In the genomic region with DNA sequence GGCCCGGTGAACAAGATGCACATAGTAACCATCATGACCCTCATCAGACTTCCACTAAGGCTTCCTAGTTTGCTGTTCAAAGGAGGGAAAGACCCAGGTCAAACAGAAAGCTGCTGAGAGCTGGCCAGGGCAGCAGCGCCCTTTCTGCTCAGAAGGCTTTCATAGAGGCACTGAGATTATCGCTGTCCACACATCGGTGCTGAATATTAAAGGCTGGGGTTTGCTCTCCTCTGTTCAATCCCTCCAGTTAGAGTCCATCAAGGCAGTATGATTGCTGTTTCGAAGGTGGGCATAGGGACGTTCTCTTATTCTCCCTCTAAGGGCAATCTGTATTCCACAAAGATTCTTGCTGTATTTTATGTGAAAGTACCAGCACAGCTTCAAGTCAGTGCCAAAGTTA, we compare ENCODE assay signal across 10 mouse cellular contexts. TPM values are rescaled to one million over a fixed set of nuclear protein-coding genes. Genes with fewer than 3 reads are reported as not detected.
DNase-seq lines count a peak whose midpoint lies in the region; ATAC-seq and TF ChIP-seq lines count a peak whose summit lies in the region.
"Had no signal": no experiment of that assay in that cellular context is flagged by ENCODE, and none has a peak within 500 bp of the region (broad histone marks: within the 10 kb centered on the region; RNA-seq: fewer than 3 reads in every experiment).

No protein-coding gene starts in this region.

- peaks cover 9% of the 10 kb centered on the region for H3K27me3 ChIP-seq in midbrain, embryonic 10.5 days (ENCODE audit: low read depth, poor library complexity, severe bottlenecking)
- H3K27me3 ChIP-seq in midbrain, embryonic 13.5 days, result peaks cover 6% of the 10 kb centered on the region
- peaks cover 10% of the 10 kb centered on the region; the same call in 1 of the 2 replicates for H3K27me3 ChIP-seq in kidney, postnatal 0 days (ENCODE audit: insufficient read depth, low read length)

- H3K4me3 ChIP-seq in midbrain, embryonic 10.5 days, result no peak overlapping the region
- no peak overlapping the region for H3K4me3 ChIP-seq in midbrain, embryonic 13.5 days (replicated peaks)
- no peak overlapping the region for H3K4me3 ChIP-seq in kidney, postnatal 0 days (replicated peaks; ENCODE audit: low read depth, low read length)
- H3K4me3 ChIP-seq: erythroblast, embryonic 14.5 days; intestine, embryonic 15.5 days had no signal

- peaks cover 18% of the 10 kb centered on the region for H3K4me1 ChIP-seq in midbrain, embryonic 10.5 days
- peaks cover 15% of the 10 kb centered on the region for H3K4me1 ChIP-seq in midbrain, embryonic 13.5 days (replicated peaks)
- no peaks in the 10 kb centered on the region for H3K4me1 ChIP-seq in kidney, postnatal 0 days (replicated peaks; ENCODE audit: insufficient read depth, low read length)
- H3K4me1 ChIP-seq: intestine, embryonic 15.5 days had no signal

- H3K27ac ChIP-seq in midbrain, embryonic 10.5 days (replicated peaks), result no peak overlapping the region
- H3K27ac ChIP-seq in midbrain, embryonic 13.5 days, result no peak overlapping the region
- no peak overlapping the region for H3K27ac ChIP-seq in kidney, postnatal 0 days
- H3K27ac ChIP-seq: intestine, embryonic 15.5 days had no signal

- H3K36me3 ChIP-seq in midbrain, embryonic 10.5 days, result no peaks in the 10 kb centered on the region
- H3K36me3 ChIP-seq in midbrain, embryonic 13.5 days, result no peaks in the 10 kb centered on the region
- H3K36me3 ChIP-seq in kidney, postnatal 0 days (ENCODE audit: insufficient read depth, low read length), result no peaks in the 10 kb centered on the region
- H3K36me3 ChIP-seq: intestine, embryonic 15.5 days had no signal

- intact Hi-C loops in gastrocnemius, postnatal 14 days (cut with DNase I; ENCODE audit: low total_unique reads), result no loop called here

- ATAC-seq in midbrain, embryonic 13.5 days, result no peak
- peak; percentile 75; the same call in 1 of the 2 replicates for ATAC-seq in kidney, postnatal 0 days (replicated peaks; ENCODE audit: low FRiP score, low read depth)
- ATAC-seq: intestine, embryonic 15.5 days had no signal

- DNase-seq in adrenal gland, postnatal 36 days, result peak; percentile 9 to 19
- DNase-seq in adrenal gland, adult 18-20 months (ENCODE audit: low spot score in 2 of 2), result no peak
- DNase-seq in midbrain, embryonic 10.5 days (ENCODE audit: low spot score), result peak; percentile 40
- peak; percentile 70 for DNase-seq in kidney, postnatal 0 days (ENCODE audit: low spot score)
- DNase-seq in testis, postnatal 14 days (ENCODE audit: low spot score), result peak; percentile 27
- DNase-seq in spleen, postnatal 10 days (ENCODE audit: low spot score in 2 of 2), result no peak
- no peak for DNase-seq in gastrocnemius, postnatal 14 days

- no peak for TF ChIP-seq CTCF in kidney, postnatal 0 days (IDR thresholded peaks at IDR 0.05; ENCODE audit: low read depth)

- 29% methylated on average over 6 of the region's 6 CpGs for WGBS in midbrain, embryonic 10.5 days
- 27% methylated on average over 6 of the region's 6 CpGs for WGBS in midbrain, embryonic 13.5 days
- 18% methylated on average over 6 of the region's 6 CpGs for WGBS in kidney, postnatal 0 days

- no peak overlapping the region for H3K4me2 ChIP-seq in midbrain, embryonic 13.5 days (replicated peaks)
- no peak overlapping the region for H3K4me2 ChIP-seq in kidney, postnatal 0 days (ENCODE audit: low read length)
- H3K4me2 ChIP-seq: intestine, embryonic 15.5 days had no signal

- H3K9ac ChIP-seq in midbrain, embryonic 13.5 days (replicated peaks), result no peak overlapping the region
- no peak overlapping the region for H3K9ac ChIP-seq in kidney, postnatal 0 days (ENCODE audit: low read depth, low read length)
- H3K9ac ChIP-seq: intestine, embryonic 15.5 days had no signal

- H3K9me3 ChIP-seq in midbrain, embryonic 10.5 days (replicated peaks), result no peaks in the 10 kb centered on the region
- H3K9me3 ChIP-seq in midbrain, embryonic 13.5 days, result no peaks in the 10 kb centered on the region
- no peaks in the 10 kb centered on the region for H3K9me3 ChIP-seq in kidney, postnatal 0 days (replicated peaks; ENCODE audit: low read length)
- H3K9me3 ChIP-seq: intestine, embryonic 15.5 days had no signal

RNA-seq across cellular contexts. Expression of a gene that starts 1.0 kb away (rescaled TPM):
- 10 to 100 TPM; 13.7 to 17.9 TPM for total RNA-seq in adrenal gland, postnatal 36 days (2021)
- total RNA-seq in adrenal gland, adult 18-20 months (2021), result 10 to 100 TPM; 23.1 to 28.6 TPM
- 0.78 and 0.98 TPM in 2 replicates for polyA plus RNA-seq in midbrain, embryonic 10.5 days (2016; fragmentation: Nextera tagmentation; extraction: Ambion mirVana)
- polyA plus RNA-seq in midbrain, embryonic 13.5 days (2015; fragmentation: Nextera tagmentation; extraction: Ambion mirVana), result 1.2 and 1.4 TPM in 2 replicates
- polyA plus RNA-seq in kidney, postnatal 0 days (2015; fragmentation: Nextera tagmentation; extraction: Ambion mirVana), result not detected in 2 replicates
- under 1 TPM; 0.31 to 0.80 TPM for total RNA-seq in gastrocnemius, postnatal 14 days (2021)
- polyA plus RNA-seq: erythroblast, embryonic 14.5 days had no signal

Comparison
In these comparisons a context has a peak if more than half of its experiments do, and no peak if none do; other contexts are left out.
1. DNase-seq: peak in adrenal gland, postnatal 36 days (2 of 2), midbrain, embryonic 10.5 days (single experiment), kidney, postnatal 0 days (single experiment) and testis, postnatal 14 days (single experiment); none in adrenal gland, adult 18-20 months (0 of 2), spleen, postnatal 10 days (0 of 2) and gastrocnemius, postnatal 14 days (single experiment).
2. RNA of a gene that starts 1.0 kb away (total RNA-seq): 23.1 to 28.6 TPM in adrenal gland, adult 18-20 months and 13.7 to 17.9 TPM in adrenal gland, postnatal 36 days; 0.31 to 0.80 TPM in gastrocnemius, postnatal 14 days; every median in the first group is over 4 times any median in the second.